Mouse (Mus musculus) ZHBTc4 (cell line): Measurements from ENCODE around the gene Itgb5.

ENCODE experiments used
- DNase-seq: peaks from one replicate; pipeline ENCODE4 v3.0.0-alpha.2; 2011; ENCODE audit warnings: low read depth, low spot score

The Itgb5 gene

DNA sequence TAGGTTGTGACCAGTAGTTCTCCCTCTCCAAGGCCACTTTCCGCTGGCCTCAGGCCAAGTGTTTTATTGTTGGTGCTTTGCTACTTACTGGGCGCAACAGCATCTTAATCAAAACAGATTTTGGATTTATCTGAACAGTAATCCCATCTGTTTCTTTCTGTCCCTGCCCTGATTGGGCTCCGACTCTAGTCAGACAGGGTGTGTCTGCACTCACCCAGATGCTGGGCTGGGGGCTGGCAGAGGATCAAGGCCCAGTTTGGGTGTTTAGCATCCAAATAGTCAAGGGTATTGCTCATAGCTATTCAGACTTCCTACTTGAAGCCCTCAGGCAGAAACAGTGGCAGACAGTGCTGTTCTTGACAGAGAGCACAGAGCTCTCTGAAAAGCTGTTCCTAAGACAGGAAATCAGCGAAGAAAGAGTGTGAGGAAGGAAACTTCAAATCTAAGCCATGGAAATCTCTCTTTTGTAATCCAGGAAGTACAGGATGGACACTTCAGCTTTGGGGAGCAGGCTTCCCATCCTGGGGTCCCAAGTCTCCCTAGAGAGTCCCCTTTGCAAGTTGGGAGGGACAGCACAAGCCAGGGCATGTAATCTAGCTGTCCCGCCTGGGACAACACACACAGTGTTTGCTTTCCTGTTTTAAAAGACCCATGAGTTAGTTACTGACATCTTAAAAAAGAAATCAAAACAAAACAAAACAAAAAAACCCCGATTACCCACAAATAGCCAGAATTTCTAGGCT is 48.7 kb downstream of the Itgb5 start:
- peak; percentile 90 for DNase-seq

DNA sequence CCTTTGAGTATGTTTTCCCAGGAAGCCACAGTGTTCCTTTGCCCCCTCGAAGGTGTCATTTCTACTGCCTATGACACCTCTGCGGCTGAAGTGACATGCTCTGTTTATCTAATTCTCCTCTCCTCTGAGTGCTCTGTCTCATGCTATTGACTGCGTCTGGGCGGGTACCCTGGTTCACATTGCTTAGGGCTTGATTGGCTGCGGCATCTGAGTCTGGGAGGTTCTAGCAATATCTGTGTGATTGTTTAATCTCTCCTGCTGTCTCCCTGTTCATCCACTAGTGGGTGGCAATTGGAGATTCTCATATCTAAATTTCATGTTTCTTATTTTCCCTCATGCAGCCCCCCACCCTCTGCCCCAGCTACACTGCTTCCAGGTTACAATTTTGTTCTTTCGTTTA is 49.6 kb downstream of the Itgb5 start:
- DNase-seq: peak; percentile 58

DNA sequence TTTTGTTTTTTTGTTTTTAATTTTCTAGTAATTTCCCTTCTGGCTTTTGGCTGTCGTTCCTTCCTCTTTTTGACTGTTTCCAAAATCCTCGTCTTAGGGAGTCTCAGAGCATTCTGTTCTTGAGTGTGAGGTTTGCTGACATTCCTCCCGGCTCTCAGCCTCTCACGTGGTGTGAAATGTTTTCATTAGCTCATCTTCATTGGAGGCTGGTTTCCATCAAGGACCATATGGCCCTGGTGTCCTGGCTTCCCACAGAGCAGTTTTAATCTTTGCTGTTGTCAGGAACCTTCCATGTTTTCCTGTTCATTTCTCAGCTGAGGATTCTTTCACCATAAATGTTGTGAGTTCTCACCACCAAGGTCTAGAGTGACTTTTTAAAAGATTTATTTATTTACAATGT is 50.1 kb downstream of the Itgb5 start:
- DNase-seq: no peak

DNA sequence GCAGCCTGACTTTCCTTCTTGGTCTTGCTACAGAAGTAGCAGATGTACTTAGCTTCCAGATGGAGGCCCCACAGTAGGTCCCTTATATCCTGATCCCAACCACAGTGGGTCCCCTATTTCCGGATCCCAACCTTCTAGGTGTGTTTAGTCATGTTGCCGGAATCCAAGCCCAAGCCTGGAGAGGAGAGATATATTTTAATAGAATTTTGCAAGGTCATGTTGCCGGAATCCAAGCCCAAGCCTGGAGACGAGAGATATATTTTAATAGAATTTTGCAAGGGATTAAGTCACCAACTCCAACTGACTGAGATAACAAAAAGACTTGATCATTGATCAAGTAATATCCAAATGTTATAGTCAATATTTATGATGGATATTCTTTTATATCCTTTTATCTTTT is 51.3 kb downstream of the Itgb5 start:
- no peak for DNase-seq

DNA sequence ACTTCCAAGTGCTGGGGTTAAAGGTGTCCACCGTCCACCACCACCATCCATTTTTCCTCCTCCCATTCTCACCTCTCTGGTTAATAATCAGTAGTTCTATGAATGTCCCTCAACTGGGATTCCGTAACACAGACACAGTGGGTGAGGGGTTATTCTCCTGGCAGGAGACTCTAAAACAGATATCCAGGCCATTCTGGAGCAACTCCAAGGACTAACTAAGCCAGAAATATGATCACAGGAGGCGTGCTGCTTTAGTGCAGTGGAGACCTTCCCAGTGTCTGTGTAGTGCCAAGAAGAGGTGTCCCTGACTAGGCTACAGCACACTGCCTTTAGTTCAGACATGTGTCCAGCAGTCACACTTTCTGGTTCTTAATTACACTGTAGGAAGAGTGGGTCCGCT is 53.1 kb downstream of the Itgb5 start:
- no peak for DNase-seq

DNA sequence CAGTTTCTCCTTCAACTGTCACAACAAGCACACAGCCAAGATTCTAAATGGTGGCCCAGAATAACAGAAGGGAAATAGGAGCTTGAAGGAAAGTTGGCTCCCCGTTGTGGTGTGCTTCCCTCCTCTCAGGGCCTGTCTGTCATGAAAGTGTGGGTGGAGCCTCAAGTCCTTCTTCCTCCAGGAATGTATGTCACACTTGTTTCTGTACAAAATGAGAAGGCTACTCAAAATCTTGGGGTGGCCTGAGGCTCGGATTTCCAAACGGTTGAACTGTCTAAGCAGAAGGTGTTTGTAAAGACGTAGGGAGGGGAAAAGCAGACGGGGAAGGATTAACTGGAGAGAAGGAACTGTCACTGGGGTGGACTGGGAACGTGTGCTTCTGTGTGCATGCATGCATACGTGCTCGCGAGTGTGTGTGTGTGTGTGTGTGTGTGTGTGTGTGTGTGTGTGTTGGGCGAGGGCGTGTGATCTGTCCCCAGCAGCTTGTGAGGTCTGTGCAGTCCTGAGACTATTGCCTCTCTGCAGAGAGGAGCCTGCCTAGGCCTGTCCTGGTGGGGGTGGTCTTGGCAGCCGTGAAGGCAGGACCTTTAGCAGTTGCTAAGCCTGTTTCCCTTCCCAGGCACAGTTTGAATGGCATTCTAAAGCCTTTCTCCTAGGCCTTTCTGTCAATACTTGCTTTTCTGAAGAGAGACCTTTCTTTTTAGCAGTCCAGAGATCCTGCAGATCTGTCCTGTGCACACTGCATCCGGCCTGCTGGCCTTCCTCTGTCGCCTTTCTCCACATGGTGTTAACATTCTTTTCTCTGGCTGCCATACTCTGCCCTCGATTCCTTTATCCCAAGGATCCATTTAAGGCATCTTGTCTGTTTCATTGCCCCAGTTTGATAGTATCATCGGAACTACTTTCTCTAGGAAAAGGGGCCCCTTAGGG is 53.8 kb downstream of the Itgb5 start:
- peak; percentile 51 for DNase-seq

DNA sequence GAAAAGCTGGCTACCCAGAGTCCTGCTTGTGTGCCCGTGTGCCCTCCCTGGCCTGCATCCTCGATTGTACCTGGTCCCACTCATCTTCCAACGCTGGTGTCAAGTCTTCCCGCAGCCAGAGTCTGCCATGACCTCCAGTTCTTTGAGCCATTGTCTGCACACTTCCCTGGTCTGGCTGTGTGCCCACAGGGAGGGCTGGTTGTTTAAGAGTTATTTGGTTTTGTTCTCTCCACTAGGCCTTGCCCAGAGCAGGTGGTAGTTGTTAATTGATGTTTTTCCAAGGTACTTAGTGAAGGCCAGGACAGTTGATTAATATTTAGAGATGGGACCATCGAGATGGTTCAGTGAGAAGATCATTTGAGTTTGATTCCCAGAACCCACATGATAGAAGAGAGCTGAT is 54.7 kb downstream of the Itgb5 start:
- DNase-seq: no peak

DNA sequence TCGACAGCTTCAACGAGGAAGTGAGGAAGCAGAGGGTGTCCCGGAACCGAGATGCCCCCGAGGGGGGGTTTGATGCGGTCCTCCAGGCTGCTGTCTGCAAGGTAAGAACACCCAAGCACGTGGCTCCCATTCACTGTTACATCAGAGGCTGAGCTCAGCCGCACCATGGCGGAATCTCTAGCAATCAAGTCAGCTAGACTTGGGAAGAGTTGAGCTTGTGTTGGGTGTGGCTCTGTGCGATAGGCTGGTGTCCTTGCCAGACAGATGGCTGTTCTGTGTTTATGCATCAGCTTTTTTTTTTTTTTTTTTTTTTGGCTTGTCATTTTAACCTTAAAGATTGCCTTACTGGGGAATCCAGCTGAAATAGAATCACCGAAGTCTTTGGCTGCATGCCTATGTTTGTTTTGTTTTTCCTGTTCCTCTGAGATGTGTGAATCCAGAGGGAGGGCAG is 55.6 kb downstream of the Itgb5 start:
- DNase-seq: peak; percentile 62

DNA sequence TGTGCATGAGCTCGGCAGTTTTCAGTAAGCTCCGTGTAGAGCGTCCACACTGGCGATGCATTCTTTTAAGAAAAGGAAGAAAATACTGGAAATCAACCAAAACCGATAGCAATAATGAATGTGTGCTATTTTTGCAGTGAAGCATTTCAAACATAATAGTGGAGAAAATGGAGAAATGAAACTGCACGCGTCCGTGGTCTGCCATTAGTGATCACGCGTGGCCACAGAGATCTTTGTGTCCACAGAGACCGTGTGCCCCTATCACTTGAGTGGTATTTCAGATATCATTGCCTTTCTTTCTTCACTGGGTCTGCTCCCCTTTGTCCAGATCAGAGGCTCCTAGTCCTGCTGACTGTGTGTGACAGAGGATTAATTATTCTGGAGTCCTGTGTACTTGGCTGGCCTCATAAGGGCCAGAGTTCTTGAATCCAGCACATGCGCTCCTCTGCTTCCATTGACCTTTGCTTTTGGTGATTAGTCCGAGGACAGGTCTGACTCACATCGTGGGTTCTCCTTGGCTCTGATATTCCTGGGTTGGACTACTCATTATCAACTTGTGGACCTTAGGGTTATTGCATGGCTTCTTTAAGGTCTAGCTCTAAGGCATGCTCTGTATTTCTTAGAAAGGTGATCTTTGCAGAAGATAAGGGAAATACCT is 56.3 kb downstream of the Itgb5 start:
- no peak for DNase-seq

DNA sequence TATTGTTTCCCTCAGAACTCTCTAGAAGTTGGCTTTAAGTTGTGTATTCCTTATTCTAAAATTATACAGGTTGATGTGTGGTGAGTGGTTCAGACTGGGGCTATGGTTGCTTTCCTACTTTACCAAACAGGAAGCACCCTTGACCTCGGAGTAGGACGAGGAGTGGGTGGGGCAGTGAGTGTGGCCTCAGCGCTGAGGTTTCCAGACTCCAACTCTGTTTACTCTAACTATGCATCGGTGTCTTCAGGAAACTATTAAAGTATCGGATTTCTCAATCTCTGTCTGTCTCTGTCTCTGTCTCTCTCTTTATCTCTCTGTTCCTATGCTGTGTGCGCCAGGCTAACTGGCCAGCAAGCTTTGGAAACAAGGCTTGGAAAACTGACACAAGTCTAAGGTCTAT is 57.2 kb downstream of the Itgb5 start:
- no peak for DNase-seq

DNA sequence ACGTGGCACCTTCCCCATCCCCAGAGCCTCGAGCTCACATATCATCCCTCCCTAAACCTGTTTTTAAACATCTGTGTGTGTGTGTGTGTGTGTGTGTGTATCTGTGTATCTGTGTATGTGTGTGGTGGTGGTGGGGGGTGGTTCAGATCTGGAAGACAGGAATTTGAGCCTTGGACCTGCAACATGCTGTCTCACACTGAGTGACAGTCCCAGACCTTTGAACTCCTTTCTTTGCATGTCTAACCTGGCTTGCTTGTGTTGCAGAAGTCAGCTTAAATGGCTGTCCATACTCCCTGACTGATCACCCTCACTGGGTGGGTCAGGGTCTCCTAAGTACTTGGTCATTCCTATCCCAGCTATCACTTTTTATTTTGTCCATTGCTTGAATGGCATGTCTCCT is 58.5 kb downstream of the Itgb5 start:
- no peak for DNase-seq

DNA sequence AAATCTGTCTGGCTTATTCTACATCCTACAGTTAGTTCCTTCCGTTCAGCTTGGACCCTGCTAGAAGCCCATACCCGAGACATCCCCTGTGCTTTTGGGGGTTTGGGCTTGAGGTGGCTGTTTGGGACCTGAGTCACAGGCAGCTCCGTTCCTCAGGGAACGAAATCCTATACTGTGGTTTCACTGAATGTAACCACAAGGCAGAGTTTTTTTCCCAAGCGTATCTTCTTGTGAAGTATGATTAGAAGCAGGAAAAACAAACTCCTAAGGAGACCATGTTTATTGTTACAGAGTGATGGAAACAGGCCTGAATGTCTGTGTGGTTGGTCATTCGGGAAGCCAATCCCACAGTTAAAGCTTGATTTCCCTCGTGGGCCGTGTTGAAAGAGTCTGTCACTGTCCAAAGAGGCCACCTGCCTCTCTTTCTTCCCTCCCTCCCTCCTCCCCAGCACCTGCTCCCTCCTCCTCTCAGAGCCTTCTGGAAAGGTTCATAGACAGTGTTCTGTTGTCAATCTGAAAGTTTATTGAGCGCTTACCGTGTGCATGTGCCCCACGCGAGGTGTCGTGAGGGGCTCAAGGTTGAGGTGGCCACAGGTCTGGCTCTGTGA is 59.6 kb downstream of the Itgb5 start:
- no peak for DNase-seq

DNA sequence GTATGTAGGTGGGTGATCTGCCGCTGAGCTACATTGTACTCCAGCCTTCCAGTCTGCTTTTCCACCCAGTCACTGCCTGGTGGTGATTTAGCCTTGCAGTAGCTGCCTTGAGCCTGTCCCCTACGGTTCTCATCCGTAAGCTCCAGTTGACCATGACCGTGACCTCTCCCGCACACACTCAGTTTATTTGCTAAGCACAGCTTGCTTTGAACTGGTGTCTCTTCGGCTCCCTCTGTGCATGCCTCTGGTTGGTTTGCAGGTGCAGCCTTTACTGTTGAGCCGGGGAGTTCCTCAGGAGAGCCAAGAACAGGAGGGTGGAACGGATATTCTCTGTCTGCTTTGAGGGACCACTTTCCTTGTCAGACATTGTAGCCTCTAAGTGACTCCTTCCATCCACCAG is 61.6 kb downstream of the Itgb5 start:
- peak; percentile 33 for DNase-seq

DNA sequence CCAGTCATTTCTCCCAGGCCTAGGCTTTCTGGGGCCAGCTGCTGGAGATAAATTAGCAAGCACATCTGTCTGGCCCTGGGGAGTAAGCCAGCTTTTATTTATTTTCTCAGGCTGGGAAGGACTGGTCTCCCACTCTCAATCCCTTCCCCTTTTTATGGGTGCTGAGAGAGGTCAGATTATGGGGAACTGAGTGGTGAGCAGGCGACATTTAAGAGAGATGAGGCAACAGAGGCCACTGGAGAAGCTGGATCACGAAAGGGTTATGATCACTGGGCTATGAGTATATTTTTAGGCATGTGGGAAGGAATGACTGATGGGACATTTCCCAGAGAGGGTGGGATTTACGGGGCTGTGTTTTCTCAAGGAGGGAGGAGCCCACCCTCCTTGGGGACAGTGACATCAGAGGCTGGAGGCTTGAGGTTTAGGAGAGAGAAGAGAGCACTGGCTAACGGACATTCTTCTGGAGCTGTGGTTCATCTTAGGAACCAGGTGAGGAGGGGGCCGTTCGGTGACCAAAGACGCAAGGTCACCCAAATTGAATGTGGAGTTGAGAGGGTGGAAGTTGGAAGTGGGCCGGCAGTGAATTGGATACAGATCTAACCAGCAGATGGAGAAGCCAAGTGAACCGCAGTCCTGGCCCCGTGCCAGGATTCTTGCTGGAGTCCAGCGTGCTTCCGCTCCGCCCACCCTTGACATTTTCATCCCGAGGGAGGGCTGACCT is 62.3 kb downstream of the Itgb5 start:
- peak; percentile 84 for DNase-seq

DNA sequence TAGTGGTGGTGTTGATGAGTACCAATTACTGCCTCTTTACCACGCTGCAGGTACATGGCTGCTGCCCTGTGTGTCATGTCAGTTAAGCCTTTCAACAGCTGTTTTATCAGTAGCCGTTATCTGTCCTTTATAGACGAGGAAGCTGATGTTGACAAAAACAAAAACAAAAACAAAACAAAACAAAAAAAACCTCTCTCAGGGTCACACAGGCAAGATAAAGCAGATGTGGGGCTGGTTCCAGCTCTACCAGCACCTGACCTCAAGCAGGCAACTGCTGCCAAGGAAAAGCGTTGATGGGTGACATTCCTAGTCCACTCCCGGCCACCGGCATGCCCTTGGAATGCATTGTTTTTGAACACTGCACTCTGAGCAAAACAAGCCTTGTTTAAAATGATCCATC is 63.1 kb downstream of the Itgb5 start:
- DNase-seq: peak; percentile 61

DNA sequence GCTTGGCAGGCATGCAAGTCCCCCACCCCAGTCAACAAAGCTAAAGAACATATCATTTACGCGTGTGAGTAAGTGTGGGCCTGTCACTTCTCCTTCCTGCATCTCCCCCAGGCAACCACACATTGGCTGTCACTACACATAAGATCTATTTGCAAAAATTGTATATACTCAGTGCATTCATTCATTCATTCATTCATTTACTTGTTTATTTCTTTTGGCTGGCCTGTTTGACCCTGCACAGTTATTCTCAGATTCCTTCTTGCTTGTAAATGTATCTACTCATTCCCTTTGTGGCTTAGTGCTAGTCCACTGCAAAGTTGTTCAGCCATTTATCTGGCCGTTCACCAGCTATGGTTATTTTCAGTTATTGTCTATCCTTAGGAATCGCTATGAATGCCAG is 64.3 kb downstream of the Itgb5 start:
- DNase-seq: no peak

DNA sequence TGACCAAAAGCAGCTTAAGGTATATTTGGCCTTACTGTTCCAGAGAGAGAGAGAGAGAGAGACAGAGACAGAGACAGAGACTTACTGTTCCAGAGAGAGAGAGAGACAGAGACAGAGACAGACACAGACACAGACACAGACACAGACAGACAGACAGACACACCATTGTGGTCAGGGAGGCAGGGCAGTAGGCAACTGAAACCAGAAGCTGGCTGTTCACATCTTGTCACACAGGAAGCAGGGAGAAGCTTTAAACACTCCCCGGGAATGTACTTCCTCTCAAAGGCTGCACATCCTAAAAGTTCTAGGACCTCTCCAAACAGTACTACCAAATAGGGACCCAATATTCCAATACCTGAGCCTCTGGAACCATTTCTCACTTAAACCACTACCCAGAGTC is 65.0 kb downstream of the Itgb5 start:
- no peak for DNase-seq

DNA sequence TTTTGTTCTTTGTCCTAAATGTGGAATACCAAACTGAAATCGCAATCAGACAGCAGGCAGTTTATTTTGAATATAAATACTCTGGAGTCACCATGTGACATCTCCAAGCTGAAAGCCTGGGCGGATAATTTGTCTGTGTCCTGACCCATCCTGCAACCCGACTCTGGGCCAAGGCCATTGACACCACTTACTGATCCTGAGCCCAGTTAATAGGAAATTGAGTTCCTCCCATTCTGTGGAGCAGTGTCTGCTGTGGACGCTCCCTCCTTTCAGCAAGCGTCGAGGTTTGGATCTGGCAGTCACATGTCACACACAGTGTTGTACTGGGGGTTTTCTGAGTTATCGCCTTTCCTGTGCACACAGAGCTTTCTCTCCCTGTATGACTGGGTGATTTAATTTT is 66.2 kb downstream of the Itgb5 start:
- peak; percentile 32 for DNase-seq

DNA sequence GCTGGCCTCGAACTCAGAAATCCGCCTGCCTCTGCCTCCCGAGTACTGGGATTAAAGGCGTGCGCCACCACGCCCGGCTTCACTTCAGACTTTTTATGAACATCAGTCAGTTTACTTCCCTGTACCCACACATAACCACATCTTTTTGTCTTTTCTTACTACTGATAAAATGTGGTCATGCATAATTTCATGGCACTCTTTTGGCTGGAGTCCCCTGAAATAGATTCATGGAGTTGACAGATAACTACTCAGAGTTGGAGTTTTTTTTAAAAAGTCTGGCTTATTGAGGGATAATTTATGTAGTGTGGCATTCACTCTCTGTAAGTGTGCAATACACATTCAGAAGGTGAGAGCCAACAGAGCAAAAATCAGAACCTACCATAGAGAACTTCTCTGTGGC is 67.3 kb downstream of the Itgb5 start:
- DNase-seq: no peak

DNA sequence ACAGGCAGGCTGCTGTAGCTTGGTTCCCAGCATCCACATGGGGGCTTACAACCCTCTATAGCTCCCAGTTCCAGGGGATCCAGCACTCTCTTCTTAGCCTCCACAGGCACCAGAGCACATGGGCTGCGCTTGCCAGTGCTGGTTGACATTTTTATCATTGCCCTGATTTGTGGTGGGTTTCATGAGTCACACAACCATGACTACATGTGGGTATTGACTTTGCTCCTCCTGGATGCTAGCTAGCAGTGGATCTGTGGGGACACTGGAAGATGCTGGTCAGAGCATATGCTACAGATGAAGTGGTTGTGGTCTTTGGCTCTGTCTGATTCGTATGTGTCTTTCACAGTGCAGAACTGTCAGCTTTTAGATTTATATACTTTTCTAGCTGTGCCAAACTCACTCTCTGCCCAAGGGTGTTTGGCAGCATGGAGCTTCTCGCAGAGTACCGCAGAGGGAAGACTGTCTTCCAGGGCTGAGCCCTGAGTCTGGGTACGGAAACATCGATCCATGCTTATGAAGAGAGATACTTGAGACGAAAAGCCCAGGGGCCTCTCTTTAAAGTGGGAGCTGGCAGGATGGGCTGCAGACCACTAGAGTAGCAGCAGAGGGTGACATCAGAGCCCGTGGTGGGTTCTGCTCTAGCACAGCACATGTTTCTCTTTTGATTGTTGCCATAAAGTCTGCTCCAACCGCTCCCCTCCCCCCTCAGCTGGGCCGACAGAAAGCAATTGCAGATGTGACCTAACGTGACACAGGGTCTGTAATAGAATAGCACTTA is 74.4 kb downstream of the Itgb5 start:
- DNase-seq: no peak

DNA sequence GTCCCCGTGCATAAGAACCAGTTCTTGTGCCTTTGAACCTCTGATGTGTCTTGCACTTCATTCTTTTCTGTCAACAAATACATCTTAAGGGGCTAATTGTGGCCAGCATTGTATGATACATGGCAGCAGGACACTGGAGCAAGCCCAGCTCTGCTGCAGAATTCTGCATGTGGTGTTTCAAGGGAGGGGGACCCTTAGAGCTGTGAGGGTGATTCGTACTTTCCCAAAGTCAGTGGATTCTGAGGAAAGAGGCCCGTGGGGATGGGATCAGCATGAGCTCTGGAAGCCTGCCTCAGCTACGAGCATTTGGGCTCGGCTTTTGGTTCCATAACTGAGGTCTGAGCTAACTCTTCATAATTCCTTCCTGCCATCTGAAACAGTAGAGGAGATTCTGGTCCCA is 75.1 kb downstream of the Itgb5 start:
- no peak for DNase-seq
